Mouse (Mus musculus) G1E (cell line): Measurements from ENCODE around the gene Ddx4.

Source experiments
- CTCF ChIP-seq: IDR thresholded peaks from 2 replicates; pipeline ENCODE4 v1.5.1; 2012; ENCODE audit warnings: low read depth, low read length, inconsistent platforms, mixed read lengths
- GATA1 ChIP-seq: IDR thresholded peaks from 2 replicates; pipeline ENCODE4 v1.6.1; 2012; ENCODE audit warnings: borderline replicate concordance, low read length, inconsistent platforms, mixed read lengths
- GATA2 ChIP-seq: IDR thresholded peaks from 2 replicates; pipeline ENCODE4 v1.6.1; 2012; ENCODE audit warnings: low read depth, low read length, inconsistent platforms, borderline replicate concordance
- POLR2AphosphoS5 ChIP-seq: IDR thresholded peaks from 2 replicates; pipeline ENCODE4 v1.6.1; 2012; ENCODE audit warnings: low read depth, low read length, inconsistent platforms; ENCODE audit not compliant: insufficient replicate concordance

GRCm38 (mm10) chr13:112701256-112701655 is 49.0 kb upstream of the Ddx4 start:
- TF ChIP-seq CTCF (no peak), GATA1 (no peak), POLR2AphosphoS5 (no peak), GATA2 (no peak)
